ENCODE assay signal across 8 mouse cellular contexts in the genomic region with DNA sequence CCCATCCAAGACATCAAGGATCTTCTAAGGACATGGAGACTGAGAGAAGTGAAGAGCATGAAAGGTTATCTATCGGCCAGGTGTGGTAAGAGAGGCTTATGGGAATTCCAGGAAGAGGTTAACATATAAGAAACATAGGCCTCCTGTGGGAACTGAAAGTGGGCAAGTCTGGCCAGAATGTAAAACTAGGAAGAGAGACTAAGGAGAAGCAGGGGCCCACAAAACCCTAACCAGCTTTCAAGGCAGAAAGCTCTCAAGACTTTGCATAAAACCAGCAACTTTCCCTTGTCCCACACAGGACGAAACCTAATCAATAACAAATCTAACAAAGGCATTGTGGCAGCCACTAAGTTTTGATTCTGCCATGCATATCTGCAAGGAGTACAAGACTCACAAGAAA. TPM values are rescaled to one million over a fixed set of nuclear protein-coding genes. Genes with fewer than 3 reads are reported as not detected.
DNase-seq lines count a peak whose midpoint lies in the region; ATAC-seq and TF ChIP-seq lines count a peak whose summit lies in the region.

No protein-coding gene starts in this region.

- peak overlapping the region; percentile 84 for H3K4me2 ChIP-seq in embryonic facial prominence, embryonic 15.5 days (replicated peaks)
- peak overlapping the region; percentile 87 for H3K4me2 ChIP-seq in neural tube, embryonic 15.5 days

- peaks cover 35% of the 10 kb centered on the region for H3K4me1 ChIP-seq in embryonic facial prominence, embryonic 15.5 days
- peaks cover 38% of the 10 kb centered on the region for H3K4me1 ChIP-seq in limb, embryonic 10.5 days
- H3K4me1 ChIP-seq in neural tube, embryonic 15.5 days = peaks cover 38% of the 10 kb centered on the region

- intact Hi-C loops in left cerebral cortex, adult 2 months (cut with DNase I) = no loop called here
- intact Hi-C loops in left cerebral cortex, postnatal 14 days (cut with DNase I) = loop anchor here (5.0 kb wide), 1 partner anchor 41 kb away; no protein-coding TSS in a partner anchor

- H3K4me3 ChIP-seq in left cerebral cortex, adult 2 months = peak overlapping the region; percentile 84
- peak overlapping the region; percentile 73; the same call in 1 of the 2 replicates for H3K4me3 ChIP-seq in embryonic facial prominence, embryonic 15.5 days (replicated peaks)
- H3K4me3 ChIP-seq in limb, embryonic 10.5 days = peak overlapping the region; percentile 88
- H3K4me3 ChIP-seq in neural tube, embryonic 15.5 days (replicated peaks) = peak overlapping the region; percentile 86; the same call in 1 of the 2 replicates

- H3K9me3 ChIP-seq in embryonic facial prominence, embryonic 15.5 days (replicated peaks) = no peaks in the 10 kb centered on the region
- H3K9me3 ChIP-seq in limb, embryonic 10.5 days (replicated peaks) = no peaks in the 10 kb centered on the region
- no peaks in the 10 kb centered on the region for H3K9me3 ChIP-seq in neural tube, embryonic 15.5 days (replicated peaks)

- H3K27ac ChIP-seq in left cerebral cortex, adult 2 months = peak overlapping the region; percentile 78
- no peak overlapping the region for H3K27ac ChIP-seq in embryonic facial prominence, embryonic 15.5 days (replicated peaks)
- no peak overlapping the region for H3K27ac ChIP-seq in limb, embryonic 10.5 days
- no peak overlapping the region for H3K27ac ChIP-seq in neural tube, embryonic 15.5 days (replicated peaks)

- H3K36me3 ChIP-seq in embryonic facial prominence, embryonic 15.5 days = no peaks in the 10 kb centered on the region
- H3K36me3 ChIP-seq in limb, embryonic 10.5 days = peaks cover 4% of the 10 kb centered on the region; the same call in 1 of the 2 replicates
- H3K36me3 ChIP-seq in neural tube, embryonic 15.5 days = no peaks in the 10 kb centered on the region

- TF ChIP-seq CTCF in left cerebral cortex, adult 2 months (IDR thresholded peaks at IDR 0.05) = no peak

- ATAC-seq in embryonic facial prominence, embryonic 15.5 days (ENCODE audit: insufficient number of reproducible peaks, low FRiP score, low TSS enrichment, low read depth) = no peak
- ATAC-seq in neural tube, embryonic 15.5 days (ENCODE audit: low FRiP score) = no peak

- H3K9ac ChIP-seq in embryonic facial prominence, embryonic 15.5 days = no peak overlapping the region
- 0 out of 2 replicates have a peak overlapping the region, but pooled peaks have one; percentile 81 for H3K9ac ChIP-seq in neural tube, embryonic 15.5 days (replicated peaks)

- H3K27me3 ChIP-seq in embryonic facial prominence, embryonic 15.5 days = no peaks in the 10 kb centered on the region
- no peaks in the 10 kb centered on the region for H3K27me3 ChIP-seq in limb, embryonic 10.5 days (ENCODE audit: low read depth, poor library complexity, severe bottlenecking)
- H3K27me3 ChIP-seq in neural tube, embryonic 15.5 days (replicated peaks) = no peaks in the 10 kb centered on the region

- no peak for DNase-seq in left cerebral cortex, adult 2 months (ENCODE audit: extremely low spot score in 1 of 2, low spot score in 2 of 2)
- DNase-seq in left cerebral cortex, postnatal 14 days (ENCODE audit: low spot score in 2 of 2) = no peak
- no peak for DNase-seq in limb, embryonic 10.5 days (ENCODE audit: low spot score)
- DNase-seq in gastrocnemius, adult 8-10 months (ENCODE audit: low spot score in 2 of 2) = no peak
- DNase-seq in adrenal gland, postnatal 14 days = no peak
- DNase-seq in natural killer cell, adult 2 months (ENCODE audit: low spot score in 2 of 2) = no peak

- 70% methylated on average over 2 of the region's 2 CpGs for WGBS in embryonic facial prominence, embryonic 15.5 days
- WGBS in limb, embryonic 10.5 days = 90% methylated on average over 2 of the region's 2 CpGs
- WGBS in neural tube, embryonic 15.5 days = 66% methylated on average over 2 of the region's 2 CpGs

RNA-seq across cellular contexts. Expression of a gene that starts 1.4 kb away (rescaled TPM):
- total RNA-seq in left cerebral cortex, adult 2 months (2021) = 10 to 100 TPM; 82.1 to 88.2 TPM
- 10 to 100 TPM; 83.3 to 91.9 TPM for total RNA-seq in left cerebral cortex, postnatal 14 days (2021)
- 41.0 and 42.3 TPM in 2 replicates for polyA plus RNA-seq in embryonic facial prominence, embryonic 15.5 days (2015; fragmentation: Nextera tagmentation; extraction: Ambion mirVana)
- 51.4 and 55.6 TPM in 2 replicates for polyA plus RNA-seq in limb, embryonic 10.5 days (2016; fragmentation: Nextera tagmentation; extraction: Ambion mirVana)
- polyA plus RNA-seq in neural tube, embryonic 15.5 days (2015; fragmentation: Nextera tagmentation; extraction: Ambion mirVana) = 94.8 and 104 TPM in 2 replicates
- 10 to 100 TPM; 29.4 to 35.5 (median 30.3) TPM for total RNA-seq in gastrocnemius, adult 8-10 months (2022)
- 23.2 and 26.2 TPM in 2 replicates for total RNA-seq in adrenal gland, postnatal 14 days (2021)

RNA-seq across cellular contexts. Expression of a gene that starts 1.5 kb away (rescaled TPM):
- 10 to 100 TPM; 20.3 to 22.1 TPM for total RNA-seq in left cerebral cortex, adult 2 months (2021)
- total RNA-seq in left cerebral cortex, postnatal 14 days (2021) = 10 to 100 TPM; 16.9 to 20.9 TPM
- 20.4 and 24.2 TPM in 2 replicates for polyA plus RNA-seq in embryonic facial prominence, embryonic 15.5 days (2015; fragmentation: Nextera tagmentation; extraction: Ambion mirVana)
- 28.6 and 31.5 TPM in 2 replicates for polyA plus RNA-seq in limb, embryonic 10.5 days (2016; fragmentation: Nextera tagmentation; extraction: Ambion mirVana)
- polyA plus RNA-seq in neural tube, embryonic 15.5 days (2015; fragmentation: Nextera tagmentation; extraction: Ambion mirVana) = 8.7 and 12.8 TPM in 2 replicates
- 10 to 100 TPM; 11.8 to 17.7 (median 15.4) TPM for total RNA-seq in gastrocnemius, adult 8-10 months (2022)
- 43.7 and 47.7 TPM in 2 replicates for total RNA-seq in adrenal gland, postnatal 14 days (2021)
